Mouse (Mus musculus): ENCODE data around the gene Nlrp9a.
"Not testable (repeated sequence)": the region's sequence is repeated elsewhere in the genome, so short reads cannot be mapped to it uniquely, and the experiment has no call there.

Gene Nlrp9a

GRCm38 (mm10) chr7:26534723-26535122 is at the start of gene Nlrp9a:
TSS of gene Nlrp9a (plus strand) at chr7:26535023.
- DNase-seq (ENCODE audit: low spot score), result not testable (repeated sequence)

- not testable (repeated sequence) for DNase-seq (ENCODE audit: low spot score)
Observed at GRCm38 (mm10) chr7:26489514-26489913, 45.3 kb upstream of the Nlrp9a start.

- DNase-seq (ENCODE audit: low spot score), result no peak
Observed at GRCm38 (mm10) chr7:26589077-26589476, 54.3 kb downstream of the Nlrp9a start.

DNA sequence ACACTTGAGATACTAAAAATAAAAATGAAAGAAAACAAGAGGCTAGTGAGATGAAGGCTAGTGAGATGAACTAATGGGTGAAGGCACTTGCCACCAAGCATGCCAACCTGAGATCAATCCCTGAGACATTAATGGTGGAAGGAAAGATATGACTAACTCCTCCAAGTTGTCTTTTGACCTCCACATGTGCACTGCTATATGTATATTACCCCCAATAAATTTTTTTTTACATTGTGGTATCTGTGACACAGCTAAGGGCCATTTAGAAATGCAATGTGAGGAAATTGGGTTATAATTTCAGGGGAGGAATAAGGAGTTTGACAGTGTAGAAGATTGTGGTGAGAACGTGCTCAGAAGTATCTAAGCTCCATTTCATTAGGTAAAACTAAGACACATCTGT is 55.0 kb downstream of the Nlrp9a start:
- no peak for DNase-seq (ENCODE audit: low spot score)

- DNase-seq (ENCODE audit: low spot score), result not testable (repeated sequence)
Observed at GRCm38 (mm10) chr7:26618364-26618763, 83.5 kb downstream of the Nlrp9a start, which contains the start of gene Vmn1r185. TSS of gene Vmn1r185 (minus strand) at chr7:26618464.
